Mouse (Mus musculus) CD4-positive naive resting alpha-beta T cell, adult 57 days (primary cell): ENCODE data around the gene Slc22a22. TPM values are rescaled to one million over a fixed set of nuclear protein-coding genes. Genes with fewer than 3 reads are reported as not detected.

ENCODE experiments used
- total RNA-seq: library from RNA; stranded (reverse); gene quantifications from one replicate; pipeline ENCODE4 v1.2.4, GENCODE M21; 2023

Gene Slc22a22
- not detected for total RNA-seq

DNA sequence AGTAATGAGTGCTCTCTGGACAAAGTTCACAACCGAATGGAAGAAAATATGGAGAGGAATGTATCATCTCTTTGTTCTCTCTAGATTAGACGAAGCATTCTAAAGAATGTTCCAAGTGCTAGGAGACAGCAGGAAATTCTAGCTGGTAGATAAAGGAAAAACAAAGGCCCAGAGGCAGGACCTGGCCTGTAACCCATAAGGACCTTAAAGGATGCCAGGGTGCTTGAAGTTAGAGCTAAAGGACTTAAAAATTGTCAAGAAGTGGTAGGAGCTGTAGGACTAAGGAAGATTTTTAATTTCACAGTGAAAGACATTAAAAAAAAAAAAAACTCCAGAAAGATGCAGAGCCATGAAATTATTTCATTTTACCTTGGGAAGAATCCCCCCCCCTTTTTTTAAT, at the start of gene Slc22a22:
TSS of gene Slc22a22 (minus strand) at position 101 of the 400 bp plus-strand sequence.

